ENCODE assay signal across 8 mouse cellular contexts in genomic region chr17:90501023-90501675, GRCm38 (mm10).
A peak's percentile ranks its signal among the peaks of the same experiment; 100 is the strongest.
DNase-seq lines count a peak whose midpoint lies in the region; ATAC-seq and TF ChIP-seq lines count a peak whose summit lies in the region.

No protein-coding gene starts in this region.

- no peaks in the 10 kb centered on the region for H3K4me1 ChIP-seq in intestine, embryonic 14.5 days (replicated peaks; ENCODE audit: control insufficient read depth, insufficient read depth, low read length)
- no peaks in the 10 kb centered on the region for H3K4me1 ChIP-seq in intestine, embryonic 16.5 days (ENCODE audit: control insufficient read depth, insufficient read depth, low read length)
- H3K4me1 ChIP-seq in hindbrain, embryonic 10.5 days (replicated peaks): no peaks in the 10 kb centered on the region
- H3K4me1 ChIP-seq in midbrain, embryonic 12.5 days: no peaks in the 10 kb centered on the region
- H3K4me1 ChIP-seq in stomach, postnatal 0 days (replicated peaks; ENCODE audit: control insufficient read depth, insufficient read depth): no peaks in the 10 kb centered on the region

- no peak overlapping the region for H3K9ac ChIP-seq in intestine, embryonic 14.5 days (ENCODE audit: low read length)
- no peak overlapping the region for H3K9ac ChIP-seq in intestine, embryonic 16.5 days (ENCODE audit: low read depth, low read length)
- H3K9ac ChIP-seq in midbrain, embryonic 12.5 days (replicated peaks): no peak overlapping the region
- no peak overlapping the region for H3K9ac ChIP-seq in stomach, postnatal 0 days (ENCODE audit: low read length)

- H3K36me3 ChIP-seq in intestine, embryonic 14.5 days (ENCODE audit: control insufficient read depth, insufficient read depth, low read length): no peaks in the 10 kb centered on the region
- no peaks in the 10 kb centered on the region for H3K36me3 ChIP-seq in intestine, embryonic 16.5 days (ENCODE audit: control insufficient read depth, insufficient read depth, low read length)
- no peaks in the 10 kb centered on the region for H3K36me3 ChIP-seq in hindbrain, embryonic 10.5 days
- H3K36me3 ChIP-seq in midbrain, embryonic 12.5 days: no peaks in the 10 kb centered on the region
- no peaks in the 10 kb centered on the region for H3K36me3 ChIP-seq in stomach, postnatal 0 days (ENCODE audit: control insufficient read depth, insufficient read depth, low read length)

- 47% methylated on average over 6 of the region's 6 CpGs for WGBS in intestine, embryonic 14.5 days
- 52% methylated on average over 6 of the region's 6 CpGs for WGBS in intestine, embryonic 16.5 days
- WGBS in hindbrain, embryonic 10.5 days: 52% methylated on average over 6 of the region's 6 CpGs
- WGBS in midbrain, embryonic 12.5 days: 46% methylated on average over 6 of the region's 6 CpGs
- WGBS in stomach, postnatal 0 days: 51% methylated on average over 6 of the region's 6 CpGs

- peak; percentile 78 for DNase-seq in intestine, embryonic 14.5 days (ENCODE audit: low spot score)
- DNase-seq in adipocyte (ENCODE audit: low spot score): peak; percentile 59
- peak; percentile 34 for DNase-seq in embryo, embryonic 10 days (ENCODE audit: low spot score)
- DNase-seq in hindbrain, embryonic 10.5 days (ENCODE audit: low spot score): peak; percentile 42
- peak; percentile 27 to 60 for DNase-seq in layer of hippocampus, postnatal 36 days
- DNase-seq in stomach, postnatal 0 days (ENCODE audit: low spot score): peak; percentile 35

- TF ChIP-seq CTCF in stomach, postnatal 0 days (IDR thresholded peaks at IDR 0.05; ENCODE audit: low read depth): peak; percentile 90

- no peak overlapping the region for H3K4me3 ChIP-seq in intestine, embryonic 14.5 days (ENCODE audit: low read depth, low read length)
- H3K4me3 ChIP-seq in intestine, embryonic 16.5 days (ENCODE audit: low read length): no peak overlapping the region
- H3K4me3 ChIP-seq in hindbrain, embryonic 10.5 days: no peak overlapping the region
- no peak overlapping the region for H3K4me3 ChIP-seq in midbrain, embryonic 12.5 days
- no peak overlapping the region for H3K4me3 ChIP-seq in stomach, postnatal 0 days (ENCODE audit: low read depth, low read length)

- H3K27me3 ChIP-seq in intestine, embryonic 14.5 days (replicated peaks; ENCODE audit: control insufficient read depth, insufficient read depth, low read length): no peaks in the 10 kb centered on the region
- no peaks in the 10 kb centered on the region for H3K27me3 ChIP-seq in intestine, embryonic 16.5 days (replicated peaks; ENCODE audit: control insufficient read depth, insufficient read depth, low read length)
- H3K27me3 ChIP-seq in hindbrain, embryonic 10.5 days (ENCODE audit: insufficient read depth, poor library complexity, severe bottlenecking): no peaks in the 10 kb centered on the region
- no peaks in the 10 kb centered on the region for H3K27me3 ChIP-seq in midbrain, embryonic 12.5 days
- no peaks in the 10 kb centered on the region for H3K27me3 ChIP-seq in stomach, postnatal 0 days (ENCODE audit: control insufficient read depth, insufficient read depth, low read length)

- no peak for TF ChIP-seq EP300 in stomach, postnatal 0 days (optimal IDR thresholded peaks at IDR 0.05)

- no peak for ATAC-seq in intestine, embryonic 14.5 days (replicated peaks; ENCODE audit: low FRiP score, low TSS enrichment, low read depth)
- ATAC-seq in intestine, embryonic 16.5 days: no peak
- ATAC-seq in midbrain, embryonic 12.5 days (ENCODE audit: low FRiP score, low read depth): peak; percentile 81
- no peak for ATAC-seq in stomach, postnatal 0 days (ENCODE audit: low FRiP score, low TSS enrichment)

- H3K27ac ChIP-seq in intestine, embryonic 14.5 days (ENCODE audit: low read depth): no peak overlapping the region
- no peak overlapping the region for H3K27ac ChIP-seq in intestine, embryonic 16.5 days (ENCODE audit: low read length)
- H3K27ac ChIP-seq in hindbrain, embryonic 10.5 days: no peak overlapping the region
- no peak overlapping the region for H3K27ac ChIP-seq in midbrain, embryonic 12.5 days (replicated peaks)
- H3K27ac ChIP-seq in stomach, postnatal 0 days (replicated peaks): no peak overlapping the region

- H3K9me3 ChIP-seq in intestine, embryonic 14.5 days (ENCODE audit: control insufficient read depth, low read length): no peaks in the 10 kb centered on the region
- H3K9me3 ChIP-seq in intestine, embryonic 16.5 days (ENCODE audit: control insufficient read depth, low read length): no peaks in the 10 kb centered on the region
- no peaks in the 10 kb centered on the region for H3K9me3 ChIP-seq in hindbrain, embryonic 10.5 days
- H3K9me3 ChIP-seq in midbrain, embryonic 12.5 days: no peaks in the 10 kb centered on the region
- no peaks in the 10 kb centered on the region for H3K9me3 ChIP-seq in stomach, postnatal 0 days (ENCODE audit: control insufficient read depth, low read length)

- H3K4me2 ChIP-seq in intestine, embryonic 14.5 days (ENCODE audit: low read length): no peak overlapping the region
- H3K4me2 ChIP-seq in intestine, embryonic 16.5 days (ENCODE audit: low read depth, low read length): no peak overlapping the region
- H3K4me2 ChIP-seq in midbrain, embryonic 12.5 days (replicated peaks): no peak overlapping the region
- no peak overlapping the region for H3K4me2 ChIP-seq in stomach, postnatal 0 days (replicated peaks; ENCODE audit: low read depth)
